Mouse (Mus musculus): ENCODE data around the gene Atp12a. TPM values are rescaled to one million over a fixed set of nuclear protein-coding genes. Genes with fewer than 3 reads are reported as not detected.

The Atp12a gene
- polyA plus RNA-seq, 1 experiment from 2014 or later = not detected

DNA sequence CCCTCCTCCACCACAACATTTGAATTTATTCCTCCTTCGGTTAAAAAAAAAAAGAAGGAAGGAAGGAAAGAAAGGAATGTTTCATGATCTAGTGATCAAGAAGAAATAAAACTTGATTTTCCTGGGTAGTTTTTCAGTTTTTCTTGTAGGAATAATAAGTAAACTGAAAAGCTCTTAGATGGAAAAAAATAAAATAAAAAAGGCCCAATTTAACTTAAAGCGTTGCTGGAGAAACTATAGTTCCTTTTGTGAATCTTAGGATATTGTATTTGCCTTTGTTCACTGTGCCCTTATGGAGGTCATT is 38.2 kb downstream of the Atp12a start:
- H3K27me3 ChIP-seq (ENCODE audit: control insufficient read depth, insufficient read depth, low read length) = no peaks in the 10 kb centered on the region
- H3K9me3 ChIP-seq (ENCODE audit: control insufficient read depth, low read length) = no peaks in the 10 kb centered on the region
- H3K4me2 ChIP-seq (ENCODE audit: low read length) = peak overlapping the region; percentile 46; the same call in 1 of the 2 replicates
- H3K36me3 ChIP-seq (ENCODE audit: control insufficient read depth, insufficient read depth, low read length) = no peaks in the 10 kb centered on the region
- H3K4me1 ChIP-seq (ENCODE audit: control insufficient read depth in 2 of 2, insufficient read depth in 2 of 2, low read length in 2 of 2) = no peaks in the 10 kb centered on the region
- no peak overlapping the region for H3K27ac ChIP-seq (replicated peaks in 1 of 2; ENCODE audit: control insufficient read depth in 1 of 2, insufficient read depth in 1 of 2, low read depth in 2 of 2, low read length in 2 of 2)
- 82% methylated on average over 2 of the region's 2 CpGs for WGBS
- peak overlapping the region in 1 of 2 experiments; percentile 20; a peak in 1 of 4 replicates for H3K4me3 ChIP-seq (ENCODE audit: control insufficient read depth in 1 of 2, insufficient read depth in 1 of 2, low read depth in 1 of 2, low read length in 2 of 2)
- ATAC-seq (ENCODE audit: insufficient number of reproducible peaks, insufficient read depth, low FRiP score, low read depth) = no peak
- no peak overlapping the region for H3K9ac ChIP-seq (ENCODE audit: low read length)

Other genes with a start within 250 kb of the Atp12a start
- gene Gzme, start 244.4 kb upstream of the Atp12a start, polyA plus RNA-seq (2014; fragmentation: Nextera tagmentation; extraction: Ambion mirVana) = not detected in 2 replicates
- not detected in 2 replicates for gene Gzmd, start 232.5 kb upstream of the Atp12a start, polyA plus RNA-seq (2014; fragmentation: Nextera tagmentation; extraction: Ambion mirVana)
- gene Gzmg, start 205.5 kb upstream of the Atp12a start, polyA plus RNA-seq (2014; fragmentation: Nextera tagmentation; extraction: Ambion mirVana) = not detected in 2 replicates
- not detected in 2 replicates for gene Gzmn, start 190.5 kb upstream of the Atp12a start, polyA plus RNA-seq (2014; fragmentation: Nextera tagmentation; extraction: Ambion mirVana)
- not detected in 2 replicates for gene Gzmf, start 153.7 kb upstream of the Atp12a start, polyA plus RNA-seq (2014; fragmentation: Nextera tagmentation; extraction: Ambion mirVana)
- not detected in 2 replicates for gene Gzmc, start 130.4 kb upstream of the Atp12a start, polyA plus RNA-seq (2014; fragmentation: Nextera tagmentation; extraction: Ambion mirVana)
- not detected in 2 replicates for gene Gzmb, start 102.8 kb upstream of the Atp12a start, polyA plus RNA-seq (2014; fragmentation: Nextera tagmentation; extraction: Ambion mirVana)
- gene Rnf17, start 37.5 kb downstream of the Atp12a start, polyA plus RNA-seq (2014; fragmentation: Nextera tagmentation; extraction: Ambion mirVana) = 3.6 and 3.7 TPM in 2 replicates
- gene Cenpj, start 210.4 kb downstream of the Atp12a start, polyA plus RNA-seq (2014; fragmentation: Nextera tagmentation; extraction: Ambion mirVana) = 8.2 and 8.6 TPM in 2 replicates
- gene Parp4, start 210.6 kb downstream of the Atp12a start, polyA plus RNA-seq (2014; fragmentation: Nextera tagmentation; extraction: Ambion mirVana) = 12.5 TPM in 2 replicates

Data from heart, embryonic 14.5 days (tissue).